Mouse (Mus musculus) ovary, postnatal 14 days (tissue): ENCODE measurements around the gene Ggps1.
"Not testable (repeated sequence)": the region's sequence is repeated elsewhere in the genome, so short reads cannot be mapped to it uniquely, and the experiment has no call there.

Source experiments
- DNase-seq: peaks from one replicate; pipeline ENCODE4 v3.0.0; 2022; ENCODE audit warnings: low spot score

Gene Ggps1

GRCm38 (mm10) chr13:14038911-14039291, 24.4 kb downstream of the Ggps1 start:
- no peak for DNase-seq

GRCm38 (mm10) chr13:14035875-14036630, 27.2 kb downstream of the Ggps1 start:
- no peak for DNase-seq

- not testable (repeated sequence) for DNase-seq
Observed at GRCm38 (mm10) chr13:14035352-14035751, 27.9 kb downstream of the Ggps1 start.

GRCm38 (mm10) chr13:14034073-14034348, 29.3 kb downstream of the Ggps1 start:
- no peak for DNase-seq

GRCm38 (mm10) chr13:14033309-14034072, 29.8 kb downstream of the Ggps1 start:
- no peak for DNase-seq

GRCm38 (mm10) chr13:14026154-14026820, 37.0 kb downstream of the Ggps1 start:
- no peak for DNase-seq

- DNase-seq, result no peak
Observed at GRCm38 (mm10) chr13:14025554-14025953, 37.7 kb downstream of the Ggps1 start.

GRCm38 (mm10) chr13:14021417-14021816, 41.9 kb downstream of the Ggps1 start:
- DNase-seq, result not testable (repeated sequence)

- no peak for DNase-seq
Observed at GRCm38 (mm10) chr13:14018852-14019251, 44.4 kb downstream of the Ggps1 start.

- DNase-seq, result no peak
Observed at GRCm38 (mm10) chr13:14018283-14018682, 45.0 kb downstream of the Ggps1 start.

GRCm38 (mm10) chr13:14015609-14016008, 47.7 kb downstream of the Ggps1 start:
- no peak for DNase-seq

- DNase-seq, result no peak
Observed at GRCm38 (mm10) chr13:14014540-14014939, 48.7 kb downstream of the Ggps1 start.

- DNase-seq, result no peak
Observed at GRCm38 (mm10) chr13:14014001-14014400, 49.3 kb downstream of the Ggps1 start.

GRCm38 (mm10) chr13:14011454-14011995, 51.8 kb downstream of the Ggps1 start:
- no peak for DNase-seq

GRCm38 (mm10) chr13:14006056-14006455, 57.2 kb downstream of the Ggps1 start:
- DNase-seq, result no peak

GRCm38 (mm10) chr13:14004999-14005398, 58.3 kb downstream of the Ggps1 start:
- DNase-seq, result no peak

GRCm38 (mm10) chr13:14004086-14004485, 59.2 kb downstream of the Ggps1 start:
- DNase-seq, result no peak

GRCm38 (mm10) chr13:14002706-14003105, 60.6 kb downstream of the Ggps1 start:
- no peak for DNase-seq
